Mouse (Mus musculus) adrenal gland, adult 10 weeks (tissue): ENCODE data around the gene Card10. TPM values are rescaled to one million over a fixed set of nuclear protein-coding genes. Genes with fewer than 3 reads are reported as not detected.

Source experiments
- polyA plus RNA-seq: library from polyadenylated mRNA; stranded (reverse); fragments of 350-450 nt; fragmentation: Illumina TruSeq; extraction: RNeasy Lipid Tissue Mini Kit (QIAGEN cat#74804); gene quantifications from one replicate; pipeline ENCODE4 v1.2.3, GENCODE M21; 2014; ENCODE audit warnings: low read depth, low replicate concordance

The Card10 gene
- polyA plus RNA-seq: 0.12 TPM

DNA sequence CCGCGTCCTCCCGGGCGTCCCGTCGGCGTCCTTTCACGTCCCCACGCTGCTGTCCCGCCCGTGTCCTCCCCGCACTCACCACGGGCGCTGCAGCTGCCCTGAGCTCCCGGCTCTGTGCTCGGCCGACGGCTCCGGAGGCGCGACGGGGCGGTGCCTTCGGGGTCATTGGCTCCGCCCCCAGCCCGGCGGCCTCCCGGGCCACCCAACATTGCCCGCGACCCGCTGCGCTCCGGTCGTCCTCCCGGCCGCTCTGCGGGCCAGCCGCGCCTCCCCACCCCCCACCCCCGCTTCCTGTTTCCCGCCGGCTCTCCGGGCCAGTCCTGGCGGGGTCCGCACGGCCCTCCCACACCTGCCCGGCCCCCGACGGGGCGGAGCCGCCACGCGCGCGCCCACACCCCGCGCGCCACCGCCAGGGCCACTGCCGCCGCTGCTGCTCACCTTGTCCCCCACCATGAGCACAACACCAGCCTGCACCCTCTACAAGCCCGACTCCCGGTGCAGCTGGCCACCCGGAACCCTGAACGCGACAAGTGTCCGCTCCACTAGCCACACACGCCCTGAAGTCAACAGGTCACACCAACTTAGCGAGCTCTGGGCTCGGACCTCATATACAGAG, at the start of gene Card10:
Gene Card10 (minus strand): TSS at position 267 of the 616 bp plus-strand sequence.

DNA sequence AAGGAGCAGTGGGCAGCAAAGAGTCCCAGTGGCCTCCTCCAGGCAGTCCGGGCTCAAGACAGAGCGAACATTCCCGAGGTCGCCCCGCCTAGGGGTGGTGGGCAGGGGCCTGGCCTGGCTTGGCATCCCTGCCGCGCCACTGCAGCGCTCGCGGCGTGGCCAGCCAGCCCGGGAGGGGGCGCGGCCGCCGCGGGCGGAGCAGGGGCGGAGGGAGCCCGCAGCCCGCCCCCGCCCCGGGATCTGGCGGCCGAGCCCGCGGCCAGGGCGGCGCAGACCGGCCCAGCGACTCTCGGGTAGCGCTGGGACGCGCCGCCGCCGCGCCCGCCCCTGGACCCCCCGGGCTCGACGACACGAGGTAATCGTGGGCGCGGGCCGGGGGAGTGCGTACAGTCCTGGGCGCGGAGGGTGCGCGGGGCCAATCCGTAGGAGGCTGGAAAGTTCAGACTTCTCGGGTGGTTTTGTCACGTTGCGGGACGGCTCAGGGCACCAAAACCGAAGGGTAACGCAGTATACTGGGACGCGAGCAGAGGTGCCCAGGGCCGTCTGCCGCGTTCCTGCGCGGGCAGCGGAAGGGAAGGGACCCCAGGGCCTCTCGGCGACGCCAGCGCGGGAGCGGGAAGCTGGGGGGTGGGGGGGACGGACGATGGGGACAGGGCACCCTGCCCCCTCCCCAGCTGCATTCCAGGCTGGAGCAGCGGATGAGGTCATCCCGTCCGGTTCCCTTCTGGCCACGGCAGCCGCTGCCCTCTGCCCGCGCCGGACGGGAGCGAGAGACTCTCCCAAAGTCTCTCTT, 39.7 kb upstream of the Card10 start, which contains the start of gene Cdc42ep1:
Gene Cdc42ep1 (plus strand): TSS at position 254 of the 793 bp plus-strand sequence.

DNA sequence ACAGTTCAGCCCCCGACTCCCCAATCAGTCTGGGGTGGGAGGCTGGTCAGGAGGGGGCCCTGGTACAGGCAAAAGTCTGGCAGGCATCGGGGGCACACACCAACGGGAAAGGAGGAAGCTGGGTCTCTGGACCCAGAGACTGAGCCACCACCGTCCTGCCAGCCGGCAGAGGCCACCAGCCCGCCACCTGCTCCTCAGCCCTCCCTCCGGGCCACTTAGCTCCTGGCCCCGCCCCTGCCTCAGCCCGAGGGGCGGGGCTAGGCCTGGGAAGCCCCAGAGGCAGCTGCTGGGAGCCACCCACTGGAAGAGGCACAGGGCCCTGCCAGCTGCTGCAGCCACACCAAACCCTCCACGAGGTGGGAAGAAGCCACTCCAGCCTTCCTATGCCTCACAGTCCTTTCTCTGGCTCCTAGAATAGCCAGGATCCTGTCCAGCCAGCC, 29.5 kb downstream of the Card10 start, which contains the start of gene Mfng:
Gene Mfng (minus strand): TSS at position 186 of the 440 bp plus-strand sequence.

Other genes with a start within 250 kb of the Card10 start
- gene Rac2, start 230.3 kb downstream of the Card10 start, polyA plus RNA-seq: 0.47 TPM
- 0.76 TPM for gene Cyth4, start 206.0 kb downstream of the Card10 start, polyA plus RNA-seq
- not detected for gene Elfn2, start 84.3 kb downstream of the Card10 start, polyA plus RNA-seq
- 0.64 TPM for gene Mfng, start 29.6 kb downstream of the Card10 start, polyA plus RNA-seq
- 0.35 TPM for gene Cdc42ep1, start 39.6 kb upstream of the Card10 start, polyA plus RNA-seq
- gene Lgals2, start 52.5 kb upstream of the Card10 start, polyA plus RNA-seq: not detected
- 2.8 TPM for gene Gga1, start 74.1 kb upstream of the Card10 start, polyA plus RNA-seq
- gene Gm49510, start 96.6 kb upstream of the Card10 start, polyA plus RNA-seq: not detected
- 1.7 TPM for gene Sh3bp1, start 96.7 kb upstream of the Card10 start, polyA plus RNA-seq
- 0.76 TPM for gene Pdxp, start 110.9 kb upstream of the Card10 start, polyA plus RNA-seq
- gene Lgals1, start 123.7 kb upstream of the Card10 start, polyA plus RNA-seq: 6.5 TPM
- gene Nol12, start 131.9 kb upstream of the Card10 start, polyA plus RNA-seq: 6.2 TPM
- 4.3 TPM for gene Triobp, start 144.7 kb upstream of the Card10 start, polyA plus RNA-seq
- 127 TPM for gene H1f0, start 225.4 kb upstream of the Card10 start, polyA plus RNA-seq
- not detected for gene Galr3, start 238.8 kb upstream of the Card10 start, polyA plus RNA-seq